In the genomic region with DNA sequence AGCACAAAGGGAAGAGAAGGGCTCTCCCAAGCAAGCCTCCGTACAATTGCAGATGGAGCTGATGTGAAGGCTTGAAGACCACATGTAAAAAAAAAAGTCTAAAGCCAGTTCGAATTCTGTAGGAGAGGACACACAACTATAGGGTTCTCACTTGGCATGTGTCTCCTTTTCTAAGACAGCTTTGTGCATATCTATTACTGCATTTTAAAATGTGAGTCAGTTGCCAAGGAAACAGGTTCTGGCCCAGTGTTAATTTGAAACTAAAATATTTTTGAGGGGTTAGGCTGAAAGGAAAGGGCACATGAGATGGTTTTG, we compare ENCODE assay signal across 13 mouse cellular contexts. TPM values are rescaled to one million over a fixed set of nuclear protein-coding genes. Genes with fewer than 3 reads are reported as not detected.
DNase-seq lines count a peak whose midpoint lies in the region; ATAC-seq and TF ChIP-seq lines count a peak whose summit lies in the region.
"Had no signal": no experiment of that assay in that cellular context is flagged by ENCODE, and none has a peak within 500 bp of the region (broad histone marks: within the 10 kb centered on the region; RNA-seq: fewer than 3 reads in every experiment).

No protein-coding gene starts in this region.

- ATAC-seq in heart, embryonic 13.5 days (ENCODE audit: extremely low read depth, insufficient number of reproducible peaks, low FRiP score, low TSS enrichment): no peak
- no peak for ATAC-seq in intestine, postnatal 0 days
- ATAC-seq: CD4-positive, CD25-positive, alpha-beta regulatory T cell, adult 4 months had no signal

- H3K4me1 ChIP-seq in heart, embryonic 13.5 days: peaks cover 87% of the 10 kb centered on the region
- H3K4me1 ChIP-seq in midbrain, embryonic 10.5 days: peaks cover 50% of the 10 kb centered on the region
- H3K4me1 ChIP-seq in intestine, postnatal 0 days (replicated peaks; ENCODE audit: control insufficient read depth, insufficient read depth, low read length): no peaks in the 10 kb centered on the region

- no peaks in the 10 kb centered on the region for H3K36me3 ChIP-seq in heart, embryonic 13.5 days
- no peaks in the 10 kb centered on the region for H3K36me3 ChIP-seq in midbrain, embryonic 10.5 days
- no peaks in the 10 kb centered on the region for H3K36me3 ChIP-seq in intestine, postnatal 0 days (ENCODE audit: control insufficient read depth, insufficient read depth)
- H3K36me3 ChIP-seq: limb, embryonic 12.5 days had no signal

- H3K9me3 ChIP-seq in heart, embryonic 13.5 days: no peaks in the 10 kb centered on the region
- no peaks in the 10 kb centered on the region for H3K9me3 ChIP-seq in midbrain, embryonic 10.5 days (replicated peaks)
- H3K9me3 ChIP-seq in intestine, postnatal 0 days (ENCODE audit: control insufficient read depth): no peaks in the 10 kb centered on the region
- H3K9me3 ChIP-seq: limb, embryonic 12.5 days had no signal

- H3K9ac ChIP-seq in heart, embryonic 13.5 days: peak overlapping the region; percentile 21; the same call in 1 of the 2 replicates
- H3K9ac ChIP-seq in intestine, postnatal 0 days (ENCODE audit: low read depth, low read length): no peak overlapping the region
- H3K9ac ChIP-seq: limb, embryonic 12.5 days had no signal

- WGBS in heart, embryonic 13.5 days: 62% methylated on average over 2 of the region's 2 CpGs
- WGBS in midbrain, embryonic 10.5 days: 85% methylated on average over 2 of the region's 2 CpGs
- WGBS in intestine, postnatal 0 days: 91% methylated on average over 2 of the region's 2 CpGs

- H3K4me2 ChIP-seq in heart, embryonic 13.5 days: no peak overlapping the region
- no peak overlapping the region for H3K4me2 ChIP-seq in intestine, postnatal 0 days (replicated peaks; ENCODE audit: low read depth)
- H3K4me2 ChIP-seq: limb, embryonic 12.5 days had no signal

- H3K4me3 ChIP-seq in heart, embryonic 13.5 days: no peak overlapping the region
- no peak overlapping the region for H3K4me3 ChIP-seq in midbrain, embryonic 10.5 days
- H3K4me3 ChIP-seq in intestine, postnatal 0 days (ENCODE audit: low read depth, low read length): no peak overlapping the region
- H3K4me3 ChIP-seq: limb, embryonic 12.5 days had no signal

- H3K27me3 ChIP-seq in heart, embryonic 13.5 days (replicated peaks): no peaks in the 10 kb centered on the region
- peaks cover 63% of the 10 kb centered on the region for H3K27me3 ChIP-seq in midbrain, embryonic 10.5 days (ENCODE audit: low read depth, poor library complexity, severe bottlenecking)
- H3K27me3 ChIP-seq in intestine, postnatal 0 days (replicated peaks; ENCODE audit: control insufficient read depth, insufficient read depth, low read length): no peaks in the 10 kb centered on the region
- H3K27me3 ChIP-seq: limb, embryonic 12.5 days had no signal

- no peak for TF ChIP-seq CTCF in intestine, postnatal 0 days (IDR thresholded peaks at IDR 0.05; ENCODE audit: low read depth)

- DNase-seq in heart, postnatal 4 days: no peak
- peak; percentile 81 for DNase-seq in A20 (ENCODE audit: low read depth, low spot score)
- DNase-seq in brain, adult 2 months (ENCODE audit: low read depth, low spot score): peak; percentile 53
- DNase-seq in midbrain, embryonic 10.5 days (ENCODE audit: low spot score): no peak
- no peak for DNase-seq in thymus, postnatal 14 days
- no peak for DNase-seq in kidney, adult 11 months
- DNase-seq: cerebellum, adult 18-20 months; kidney, adult 18-20 months; retina, postnatal 1 day had no signal

- peak overlapping the region; percentile 53 for H3K27ac ChIP-seq in heart, embryonic 13.5 days (replicated peaks)
- 0 out of 2 replicates have a peak overlapping the region, but pooled peaks have one; percentile 17 for H3K27ac ChIP-seq in midbrain, embryonic 10.5 days (replicated peaks)
- H3K27ac ChIP-seq in intestine, postnatal 0 days (ENCODE audit: low read depth, low read length): no peak overlapping the region
- H3K27ac ChIP-seq: limb, embryonic 12.5 days had no signal

RNA-seq across cellular contexts. Expression of gene Zbtb38, which starts 22.4 kb away (rescaled TPM):
- polyA plus RNA-seq in heart, embryonic 13.5 days (2015; fragmentation: Nextera tagmentation; extraction: Ambion mirVana): 27.1 and 31.3 TPM in 2 replicates
- 10 to 100 TPM; 34.6 to 35.2 TPM for total RNA-seq in heart, postnatal 4 days (2021)
- polyA plus RNA-seq in midbrain, embryonic 10.5 days (2016; fragmentation: Nextera tagmentation; extraction: Ambion mirVana): 8.1 and 10.6 TPM in 2 replicates
- 18.5 and 20.8 TPM in 2 replicates for polyA plus RNA-seq in intestine, postnatal 0 days (2015; fragmentation: Nextera tagmentation; extraction: Ambion mirVana)

Comparison
In these comparisons a context has a peak if more than half of its experiments do, and no peak if none do; other contexts are left out.
1. DNase-seq: peak in A20 (single experiment) and brain, adult 2 months (single experiment); none in heart, postnatal 4 days (single experiment), midbrain, embryonic 10.5 days (single experiment), thymus, postnatal 14 days (single experiment) and kidney, adult 11 months (single experiment).